Mouse (Mus musculus) kidney, adult 2 months (tissue): ENCODE data around the gene Eif4a1.
A peak's percentile ranks its signal among the peaks of the same experiment; 100 is the strongest.

Experiments
- CTCF ChIP-seq: fragments of 200-500 bp; conservative IDR thresholded peaks from 2 replicates; pipeline ENCODE4 v1.5.1; 2011; ENCODE audit warnings: low read depth, mild to moderate bottlenecking, control low read depth, low read length, moderate library complexity, mixed read lengths; ENCODE audit not compliant: insufficient read depth, insufficient read length
- POLR2A ChIP-seq: fragments of 200-500 bp; IDR thresholded peaks from one replicate; pipeline ENCODE4 v1.6.1; 2011; ENCODE audit warnings: low read depth, low read length, control low read depth

- TF ChIP-seq POLR2A (peak; percentile 92), CTCF (no peak)
These were observed at the start of gene Eif4a1 for GRCm38 (mm10) chr11:69672211-69672706.
